Mouse (Mus musculus): Measurements from ENCODE around the gene Rtf2. TPM values are rescaled to one million over a fixed set of nuclear protein-coding genes. Genes with fewer than 3 reads are reported as not detected.

Gene Rtf2
- polyA plus RNA-seq, 1 experiment from 2014 or later, result 85.6 TPM

- Histone ChIP-seq H3K9me3 (no peaks in the 10 kb centered on the region), H3K4me1 (no peaks in the 10 kb centered on the region), H3K4me3 (no peak overlapping the region), H3K27me3 (ENCODE audit: poor library complexity, severe bottlenecking) (no peaks in the 10 kb centered on the region), H3K36me3 (replicated peaks) (peaks cover 79% of the 10 kb centered on the region), H3K27ac (no peak overlapping the region)
- DNase-seq (ENCODE audit: extremely low spot score, low spot score), result no peak
- WGBS, result 90% methylated on average over 6 of the region's 6 CpGs
These were observed 7.0 kb downstream of the Rtf2 start for GRCm38 (mm10) chr2:172447317-172447716.

DNA sequence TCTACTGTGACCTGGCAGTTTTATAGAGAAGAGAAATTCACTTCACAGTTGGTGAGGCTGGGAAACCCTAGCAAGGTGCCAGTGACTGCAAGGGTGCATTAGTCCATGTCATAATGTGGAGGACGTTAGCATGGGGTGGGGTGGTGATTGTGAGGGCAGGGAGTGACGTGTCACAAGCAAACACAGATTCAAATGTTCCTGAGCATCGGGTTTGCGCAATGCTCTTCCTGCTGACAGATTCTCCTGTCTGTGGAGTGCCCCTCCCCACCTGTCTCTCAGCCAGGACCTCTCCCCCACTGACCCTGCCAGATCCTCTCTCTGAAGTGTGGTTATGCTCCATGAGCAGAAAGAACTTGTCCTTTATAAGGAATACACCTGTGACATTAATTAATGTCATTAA is 8.0 kb downstream of the Rtf2 start:
- Histone ChIP-seq H3K9me3 (no peaks in the 10 kb centered on the region), H3K27ac (no peak overlapping the region), H3K4me3 (no peak overlapping the region), H3K36me3 (replicated peaks) (peaks cover 89% of the 10 kb centered on the region), H3K27me3 (ENCODE audit: poor library complexity, severe bottlenecking) (no peaks in the 10 kb centered on the region), H3K4me1 (no peaks in the 10 kb centered on the region)
- WGBS, result 93% methylated on average over 4 of the region's 4 CpGs
- no peak for DNase-seq (ENCODE audit: extremely low spot score, low spot score)

GRCm38 (mm10) chr2:172450640-172451039 is 10.3 kb downstream of the Rtf2 start:
- Histone ChIP-seq H3K4me1 (no peaks in the 10 kb centered on the region), H3K36me3 (replicated peaks) (peaks cover 89% of the 10 kb centered on the region), H3K4me3 (no peak overlapping the region), H3K9me3 (no peaks in the 10 kb centered on the region), H3K27ac (no peak overlapping the region), H3K27me3 (ENCODE audit: poor library complexity, severe bottlenecking) (no peaks in the 10 kb centered on the region)
- no peak for DNase-seq (ENCODE audit: extremely low spot score, low spot score)
- 91% methylated on average over 6 of the region's 6 CpGs for whole genome bisulfite sequencing

DNA sequence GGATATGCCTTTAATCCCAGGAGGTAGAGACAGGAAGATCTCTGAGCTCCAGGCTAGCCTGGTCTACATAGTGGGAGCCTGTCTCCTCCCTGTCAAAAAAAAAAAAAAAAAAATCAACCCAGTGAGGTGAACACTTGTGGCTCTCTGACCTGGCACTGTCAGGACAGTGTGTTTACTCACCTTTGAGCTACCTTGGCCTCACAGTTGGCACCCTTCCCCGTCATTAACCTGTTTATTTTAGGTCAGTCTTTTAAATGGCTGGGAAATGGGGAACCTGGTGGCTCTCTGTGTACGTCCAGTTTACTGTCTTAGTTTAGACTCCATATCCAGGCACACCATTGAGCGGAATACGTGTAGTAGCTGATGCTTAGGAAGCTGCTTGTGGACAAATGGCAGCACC is 11.7 kb downstream of the Rtf2 start:
- Histone ChIP-seq H3K9me3 (no peaks in the 10 kb centered on the region), H3K36me3 (replicated peaks) (peaks cover 80% of the 10 kb centered on the region), H3K4me1 (0 out of 2 replicates have a peak, but pooled peaks cover 2% of the 10 kb centered on the region), H3K27me3 (ENCODE audit: poor library complexity, severe bottlenecking) (no peaks in the 10 kb centered on the region), H3K27ac (no peak overlapping the region), H3K4me3 (no peak overlapping the region)
- DNase-seq (ENCODE audit: extremely low spot score, low spot score), result no peak
- 96% methylated on average over 4 of the region's 4 CpGs for WGBS

GRCm38 (mm10) chr2:172452458-172452857 is 12.1 kb downstream of the Rtf2 start:
- Histone ChIP-seq H3K4me3 (no peak overlapping the region), H3K4me1 (0 out of 2 replicates have a peak, but pooled peaks cover 2% of the 10 kb centered on the region), H3K27ac (no peak overlapping the region), H3K36me3 (replicated peaks) (peaks cover 79% of the 10 kb centered on the region), H3K27me3 (ENCODE audit: poor library complexity, severe bottlenecking) (no peaks in the 10 kb centered on the region), H3K9me3 (no peaks in the 10 kb centered on the region)
- 96% methylated on average over 10 of the region's 10 CpGs for WGBS
- DNase-seq (ENCODE audit: extremely low spot score, low spot score), result no peak

- Histone ChIP-seq H3K9me3 (no peaks in the 10 kb centered on the region), H3K27ac (no peak within 1 kb of the TSS), H3K36me3 (replicated peaks) (peaks cover 57% of the 10 kb centered on the region), H3K4me1 (0 out of 2 replicates have a peak, but pooled peaks cover 2% of the 10 kb centered on the region), H3K27me3 (ENCODE audit: poor library complexity, severe bottlenecking) (no peaks in the 10 kb centered on the region), H3K4me3 (no peak within 1 kb of the TSS)
- DNase-seq (ENCODE audit: extremely low spot score, low spot score), result no peak
- WGBS, result 90% methylated on average over 11 of the region's 11 CpGs
These were observed 18.1 kb downstream of the Rtf2 start, which contains the start of gene Gcnt7 for GRCm38 (mm10) chr2:172458496-172458895. Gene Gcnt7 (minus strand): TSS chr2:172458596.

DNA sequence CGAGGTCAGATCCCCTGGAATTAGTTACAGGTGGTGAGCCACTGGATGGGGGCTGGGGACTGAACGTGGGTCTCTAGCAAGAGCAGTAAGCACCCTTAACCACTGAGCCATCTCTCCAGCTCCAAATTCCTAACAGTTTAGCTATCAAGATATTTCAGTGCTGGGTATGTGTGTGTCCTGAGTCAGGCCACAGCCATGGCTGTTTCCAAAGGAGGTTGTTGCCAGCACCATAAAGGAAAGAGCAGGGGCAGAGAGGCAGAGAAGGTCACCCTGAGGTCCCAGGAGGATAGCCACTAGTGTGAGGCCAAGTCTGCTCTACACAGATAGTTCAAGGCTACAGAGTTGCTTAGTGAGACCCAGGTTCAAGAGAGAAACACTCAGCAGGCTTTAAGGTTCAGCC is 20.3 kb downstream of the Rtf2 start:
- no peak for DNase-seq (ENCODE audit: extremely low spot score, low spot score)
- H3K36me3 ChIP-seq (replicated peaks), result peaks cover 65% of the 10 kb centered on the region
- no peak overlapping the region for H3K4me3 ChIP-seq
- H3K4me1 ChIP-seq, result 0 out of 2 replicates have a peak, but pooled peaks cover 2% of the 10 kb centered on the region
- WGBS, result 71% methylated on average over 2 of the region's 2 CpGs
- no peaks in the 10 kb centered on the region for H3K9me3 ChIP-seq
- no peak overlapping the region for H3K27ac ChIP-seq
- H3K27me3 ChIP-seq (ENCODE audit: poor library complexity, severe bottlenecking), result no peaks in the 10 kb centered on the region

GRCm38 (mm10) chr2:172462813-172463212 is 22.5 kb downstream of the Rtf2 start:
- DNase-seq (ENCODE audit: extremely low spot score, low spot score), result no peak
- H3K4me1 ChIP-seq, result peaks cover 4% of the 10 kb centered on the region
- 93% methylated on average over 4 of the region's 4 CpGs for WGBS
- H3K36me3 ChIP-seq (replicated peaks), result peaks cover 74% of the 10 kb centered on the region
- no peaks in the 10 kb centered on the region for H3K27me3 ChIP-seq (ENCODE audit: poor library complexity, severe bottlenecking)
- no peaks in the 10 kb centered on the region for H3K9me3 ChIP-seq
- no peak overlapping the region for H3K27ac ChIP-seq
- no peak overlapping the region for H3K4me3 ChIP-seq

GRCm38 (mm10) chr2:172466427-172467132 is 26.2 kb downstream of the Rtf2 start:
- 88% methylated on average over 11 of the region's 11 CpGs for WGBS
- DNase-seq (ENCODE audit: extremely low spot score, low spot score), result no peak
- no peaks in the 10 kb centered on the region for H3K9me3 ChIP-seq
- H3K4me1 ChIP-seq, result peaks cover 18% of the 10 kb centered on the region
- H3K36me3 ChIP-seq (replicated peaks), result peaks cover 83% of the 10 kb centered on the region
- H3K27ac ChIP-seq, result no peak overlapping the region
- H3K4me3 ChIP-seq, result no peak overlapping the region
- H3K27me3 ChIP-seq (ENCODE audit: poor library complexity, severe bottlenecking), result no peaks in the 10 kb centered on the region

GRCm38 (mm10) chr2:172467206-172467605 is 26.9 kb downstream of the Rtf2 start:
- no peak overlapping the region for H3K4me3 ChIP-seq
- DNase-seq (ENCODE audit: extremely low spot score, low spot score), result no peak
- no peak overlapping the region for H3K27ac ChIP-seq
- H3K4me1 ChIP-seq, result peaks cover 18% of the 10 kb centered on the region
- no peaks in the 10 kb centered on the region for H3K9me3 ChIP-seq
- WGBS, result 96% methylated on average over 5 of the region's 5 CpGs
- H3K27me3 ChIP-seq (ENCODE audit: poor library complexity, severe bottlenecking), result no peaks in the 10 kb centered on the region
- peaks cover 78% of the 10 kb centered on the region for H3K36me3 ChIP-seq (replicated peaks)

GRCm38 (mm10) chr2:172468346-172468819 is 28.0 kb downstream of the Rtf2 start:
- whole genome bisulfite sequencing, result 64% methylated on average over 11 of the region's 11 CpGs
- Histone ChIP-seq H3K4me3 (no peak overlapping the region; the same call in 1 of the 2 replicates), H3K36me3 (replicated peaks) (peaks cover 68% of the 10 kb centered on the region), H3K27me3 (ENCODE audit: poor library complexity, severe bottlenecking) (no peaks in the 10 kb centered on the region), H3K4me1 (peaks cover 18% of the 10 kb centered on the region), H3K9me3 (no peaks in the 10 kb centered on the region), H3K27ac (peak overlapping the region; percentile 79)
- no peak for DNase-seq (ENCODE audit: extremely low spot score, low spot score)

GRCm38 (mm10) chr2:172472318-172472717 is 32.0 kb downstream of the Rtf2 start, which contains the start of gene Fam209:
Gene Fam209 (plus strand): TSS chr2:172472520.
- Histone ChIP-seq H3K4me3 (no peak within 1 kb of the TSS), H3K36me3 (replicated peaks) (peaks cover 31% of the 10 kb centered on the region), H3K4me1 (peaks cover 26% of the 10 kb centered on the region), H3K27me3 (ENCODE audit: poor library complexity, severe bottlenecking) (0 out of 2 replicates have a peak, but pooled peaks cover 8% of the 10 kb centered on the region), H3K27ac (no peak within 1 kb of the TSS), H3K9me3 (no peaks in the 10 kb centered on the region)
- DNase-seq (ENCODE audit: extremely low spot score, low spot score), result no peak
- 85% methylated on average over 11 of the region's 11 CpGs for WGBS

GRCm38 (mm10) chr2:172473591-172473990 is 33.2 kb downstream of the Rtf2 start:
- no peak overlapping the region for H3K4me3 ChIP-seq
- H3K27ac ChIP-seq, result no peak overlapping the region
- DNase-seq (ENCODE audit: extremely low spot score, low spot score), result no peak
- H3K9me3 ChIP-seq, result no peaks in the 10 kb centered on the region
- WGBS, result 88% methylated on average over 8 of the region's 8 CpGs
- 0 out of 2 replicates have a peak, but pooled peaks cover 8% of the 10 kb centered on the region for H3K27me3 ChIP-seq (ENCODE audit: poor library complexity, severe bottlenecking)
- H3K36me3 ChIP-seq (replicated peaks), result peaks cover 19% of the 10 kb centered on the region
- peaks cover 19% of the 10 kb centered on the region for H3K4me1 ChIP-seq
